Mouse (Mus musculus) cerebellum, adult 2 months (tissue): ENCODE results near the gene Senp3.

Experiments
- CTCF ChIP-seq: fragments of 200-500 bp; IDR thresholded peaks from 2 replicates; pipeline ENCODE4 v1.5.1; 2011; ENCODE audit warnings: low read depth, mild to moderate bottlenecking, control low read depth, low read length, moderate library complexity, borderline replicate concordance; ENCODE audit not compliant: insufficient read depth
- POLR2A ChIP-seq: fragments of 200-500 bp; IDR thresholded peaks from 2 replicates; pipeline ENCODE4 v1.6.1; 2011; ENCODE audit warnings: low read length, control low read depth, borderline replicate concordance; ENCODE audit not compliant: insufficient read depth

DNA sequence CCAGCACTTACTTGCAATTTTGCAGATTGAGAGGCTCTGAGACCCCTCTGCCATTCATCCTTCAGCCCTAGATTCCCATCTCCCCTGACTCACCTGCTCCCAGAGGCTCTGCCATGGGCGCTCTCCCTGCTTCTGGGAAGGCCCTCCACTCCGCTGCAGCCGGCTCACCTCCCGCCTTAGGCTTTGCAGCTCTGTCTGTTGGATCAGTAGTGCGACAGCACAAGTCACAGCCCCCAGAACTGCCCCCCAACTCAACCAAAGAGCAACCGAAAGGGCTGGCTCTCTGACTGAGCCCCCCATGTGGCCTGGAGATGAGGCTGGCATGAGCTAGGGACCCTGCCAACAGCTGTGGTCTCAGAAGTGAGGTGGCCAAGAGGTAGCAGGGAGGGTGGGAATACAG, 3.1 kb upstream of the Senp3 start:
- TF ChIP-seq POLR2A (no peak), CTCF (no peak)
